Mouse (Mus musculus): ENCODE results near the gene Vkorc1l1. TPM values are rescaled to one million over a fixed set of nuclear protein-coding genes. Genes with fewer than 3 reads are reported as not detected.
"Not testable (repeated sequence)": the region's sequence is repeated elsewhere in the genome, so short reads cannot be mapped to it uniquely, and the experiment has no call there.

Vkorc1l1 gene
- polyA plus RNA-seq (2016; fragmentation: Nextera tagmentation; extraction: Ambion mirVana): 29.8 and 31.2 TPM in 2 replicates

DNA sequence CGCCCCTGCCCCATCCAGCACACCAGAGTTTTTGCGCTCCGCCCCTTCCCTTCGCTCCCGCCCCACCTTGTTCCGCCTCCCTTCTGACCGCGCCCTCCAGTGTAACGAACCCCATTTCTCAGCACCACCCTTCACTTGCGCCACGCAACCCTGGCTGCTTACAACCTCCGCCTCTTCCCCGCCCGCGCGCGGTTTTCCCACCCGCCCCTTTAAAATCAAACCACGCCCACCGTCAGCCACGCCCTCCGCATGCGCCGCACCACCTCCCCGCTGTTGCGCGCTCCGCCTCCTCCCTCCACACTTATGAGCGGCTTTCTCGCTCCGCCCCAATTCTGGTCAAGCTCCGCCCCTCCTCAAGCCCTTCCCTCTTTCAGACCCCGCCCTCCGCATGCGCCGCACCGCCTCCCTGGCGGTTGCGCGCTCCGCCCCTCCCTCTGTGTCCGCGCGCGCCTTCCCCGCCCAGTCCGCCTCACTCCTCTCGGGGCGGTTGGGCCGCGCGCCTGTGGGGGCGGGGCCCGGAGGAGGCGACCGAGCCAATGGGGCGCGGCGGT is at the start of gene Vkorc1l1:
Gene Vkorc1l1, plus strand, starts transcription at position 476 of the 551 bp plus-strand sequence.
- ATAC-seq: peak; percentile 95

GRCm38 (mm10) chr5:129895198-129896088 is 46.3 kb upstream of the Vkorc1l1 start, which contains the start of gene Zbed5:
Gene Zbed5, plus strand, starts transcription at chr5:129895723.
- no peak within 1 kb of the TSS for H3K27ac ChIP-seq
- no peaks in the 10 kb centered on the region for H3K36me3 ChIP-seq
- no peaks in the 10 kb centered on the region for H3K9me3 ChIP-seq (replicated peaks)
- no peaks in the 10 kb centered on the region; the same call in 1 of the 2 replicates for H3K27me3 ChIP-seq (replicated peaks)
- H3K9ac ChIP-seq: peak within 1 kb of the TSS; percentile 49
- 2% methylated on average over 44 of the region's 44 CpGs for WGBS (ENCODE audit: insufficient replicate concordance)
- peaks cover 15% of the 10 kb centered on the region for H3K4me1 ChIP-seq
- peak; percentile 99 for ATAC-seq
- H3K4me3 ChIP-seq: peak within 1 kb of the TSS; percentile 61
- peak within 1 kb of the TSS; percentile 83 for H3K4me2 ChIP-seq

More for the DNA sequence above, at the start of gene Vkorc1l1:
- H3K4me3 ChIP-seq: peak within 1 kb of the TSS; percentile 96
- H3K4me1 ChIP-seq: peaks cover 38% of the 10 kb centered on the region
- peak within 1 kb of the TSS; percentile 96 for H3K27ac ChIP-seq
- 1% methylated on average over 59 of the region's 59 CpGs for WGBS (ENCODE audit: insufficient replicate concordance)
- peak within 1 kb of the TSS; percentile 95 for H3K9ac ChIP-seq
- H3K27me3 ChIP-seq (replicated peaks): no peaks in the 10 kb centered on the region
- H3K4me2 ChIP-seq: peak within 1 kb of the TSS; percentile 83
- peaks cover 16% of the 10 kb centered on the region for H3K36me3 ChIP-seq
- no peaks in the 10 kb centered on the region for H3K9me3 ChIP-seq (replicated peaks)

DNA sequence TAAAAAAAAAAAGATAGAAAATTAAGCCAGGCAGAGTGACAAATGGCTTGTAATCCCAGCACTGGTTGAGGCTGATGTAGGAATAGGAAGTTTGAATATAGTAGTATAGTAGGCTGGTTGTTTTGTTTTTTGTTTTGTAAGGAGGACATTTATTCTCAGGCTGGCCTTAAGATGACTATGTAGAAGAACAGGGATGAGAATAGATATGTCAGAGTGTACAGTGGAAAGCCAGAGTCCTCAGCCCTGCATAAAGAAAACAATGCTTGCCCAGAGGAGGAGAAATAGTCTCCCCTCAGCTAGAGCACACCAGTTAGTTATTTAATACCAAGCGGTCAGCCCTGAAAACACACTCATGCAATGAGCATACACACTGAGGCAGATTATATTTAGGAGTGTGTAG is 43.3 kb upstream of the Vkorc1l1 start, which contains the start of gene Phkg1:
Gene Phkg1, minus strand, starts transcription at position 101 of the 400 bp plus-strand sequence.
- no peaks in the 10 kb centered on the region for H3K36me3 ChIP-seq
- H3K27me3 ChIP-seq (replicated peaks): no peaks in the 10 kb centered on the region; the same call in 1 of the 2 replicates
- H3K4me1 ChIP-seq: peaks cover 15% of the 10 kb centered on the region
- no peak within 1 kb of the TSS for H3K4me3 ChIP-seq
- no peak within 1 kb of the TSS for H3K4me2 ChIP-seq
- H3K9me3 ChIP-seq (replicated peaks): no peaks in the 10 kb centered on the region
- 85% methylated on average over 1 of the region's 1 CpGs for WGBS (ENCODE audit: insufficient replicate concordance)
- no peak for ATAC-seq
- no peak within 1 kb of the TSS for H3K9ac ChIP-seq
- no peak within 1 kb of the TSS for H3K27ac ChIP-seq

- WGBS (ENCODE audit: insufficient replicate concordance): 21% methylated on average over 4 of the region's 4 CpGs
- H3K9ac ChIP-seq: no peak overlapping the region
- peaks cover 21% of the 10 kb centered on the region for H3K4me1 ChIP-seq
- peak overlapping the region; percentile 95 for H3K4me2 ChIP-seq
- H3K27ac ChIP-seq: no peak overlapping the region
- ATAC-seq: no peak
- H3K9me3 ChIP-seq (replicated peaks): no peaks in the 10 kb centered on the region
- peaks cover 17% of the 10 kb centered on the region; the same call in 1 of the 2 replicates for H3K27me3 ChIP-seq (replicated peaks)
- no peaks in the 10 kb centered on the region for H3K36me3 ChIP-seq
- H3K4me3 ChIP-seq: peak overlapping the region; percentile 63
Measured at GRCm38 (mm10) chr5:129907775-129908174, 34.0 kb upstream of the Vkorc1l1 start.

DNA sequence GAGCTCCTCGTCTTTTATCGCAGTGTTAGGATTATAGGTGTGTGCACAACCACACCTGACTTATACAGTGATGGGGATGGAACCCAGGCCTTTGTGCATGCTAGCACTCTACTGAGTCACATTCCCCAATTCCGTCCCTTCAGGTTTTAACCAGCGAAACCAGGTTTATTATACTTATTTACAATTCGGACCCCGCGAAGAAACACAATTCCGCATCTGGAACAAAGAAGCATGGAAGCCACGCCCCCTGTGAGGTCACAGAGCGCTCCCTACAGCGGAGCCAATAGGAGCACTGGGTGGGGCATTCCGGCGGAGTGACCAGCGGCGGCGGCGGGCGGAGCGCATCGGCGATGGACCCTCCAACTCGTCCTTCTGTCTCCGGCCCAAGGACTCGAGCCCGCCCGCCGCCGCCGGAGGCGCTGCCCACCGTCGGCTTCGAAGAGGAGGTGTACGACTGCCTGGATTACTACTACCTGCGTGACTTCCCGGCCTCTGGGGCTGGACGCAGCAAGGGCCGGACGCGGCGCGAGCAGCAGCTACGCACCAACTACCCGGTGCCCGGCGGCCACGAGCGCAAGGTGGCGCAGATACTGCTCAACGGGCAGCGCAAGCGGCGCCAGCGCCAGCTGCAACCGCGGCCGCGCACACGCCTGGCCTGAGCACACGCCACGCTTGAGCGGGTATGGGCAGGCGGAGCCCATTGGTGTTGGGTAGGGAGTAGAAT is 33.4 kb upstream of the Vkorc1l1 start, which contains the start of gene Nupr1l:
Gene Nupr1l, plus strand, starts transcription at position 299 of the 724 bp plus-strand sequence.
- Histone ChIP-seq H3K4me2 (peak within 1 kb of the TSS; percentile 95), H3K9me3 (replicated peaks) (no peaks in the 10 kb centered on the region), H3K36me3 (no peaks in the 10 kb centered on the region), H3K9ac (peak within 1 kb of the TSS; percentile 73), H3K4me3 (peak within 1 kb of the TSS; percentile 63), H3K27ac (peak within 1 kb of the TSS; percentile 50), H3K4me1 (peaks cover 21% of the 10 kb centered on the region), H3K27me3 (replicated peaks) (peaks cover 17% of the 10 kb centered on the region; the same call in 1 of the 2 replicates)
- peak; percentile 94 for ATAC-seq
- WGBS (ENCODE audit: insufficient replicate concordance): under 1% methylated on average over 63 of the region's 63 CpGs

- H3K9ac ChIP-seq: peak overlapping the region; percentile 73; the same call in 1 of the 2 replicates
- ATAC-seq: no peak
- no peak overlapping the region for H3K27ac ChIP-seq
- H3K27me3 ChIP-seq (replicated peaks): peaks cover 17% of the 10 kb centered on the region; the same call in 1 of the 2 replicates
- H3K4me3 ChIP-seq: peak overlapping the region; percentile 63
- no peaks in the 10 kb centered on the region for H3K9me3 ChIP-seq (replicated peaks)
- 59% methylated on average over 9 of the region's 9 CpGs for WGBS (ENCODE audit: insufficient replicate concordance)
- peak overlapping the region; percentile 95 for H3K4me2 ChIP-seq
- H3K36me3 ChIP-seq: no peaks in the 10 kb centered on the region
- H3K4me1 ChIP-seq: peaks cover 21% of the 10 kb centered on the region
Measured at GRCm38 (mm10) chr5:129909147-129909546, 32.6 kb upstream of the Vkorc1l1 start.

GRCm38 (mm10) chr5:129909591-129909990 is 32.2 kb upstream of the Vkorc1l1 start:
- Histone ChIP-seq H3K27me3 (replicated peaks) (peaks cover 17% of the 10 kb centered on the region; the same call in 1 of the 2 replicates), H3K4me2 (peak overlapping the region; percentile 95), H3K27ac (no peak overlapping the region), H3K36me3 (no peaks in the 10 kb centered on the region), H3K9ac (no peak overlapping the region), H3K9me3 (replicated peaks) (no peaks in the 10 kb centered on the region), H3K4me1 (peaks cover 21% of the 10 kb centered on the region), H3K4me3 (peak overlapping the region; percentile 63; the same call in 1 of the 2 replicates)
- 61% methylated on average over 7 of the region's 7 CpGs for WGBS (ENCODE audit: insufficient replicate concordance)
- ATAC-seq: no peak

DNA sequence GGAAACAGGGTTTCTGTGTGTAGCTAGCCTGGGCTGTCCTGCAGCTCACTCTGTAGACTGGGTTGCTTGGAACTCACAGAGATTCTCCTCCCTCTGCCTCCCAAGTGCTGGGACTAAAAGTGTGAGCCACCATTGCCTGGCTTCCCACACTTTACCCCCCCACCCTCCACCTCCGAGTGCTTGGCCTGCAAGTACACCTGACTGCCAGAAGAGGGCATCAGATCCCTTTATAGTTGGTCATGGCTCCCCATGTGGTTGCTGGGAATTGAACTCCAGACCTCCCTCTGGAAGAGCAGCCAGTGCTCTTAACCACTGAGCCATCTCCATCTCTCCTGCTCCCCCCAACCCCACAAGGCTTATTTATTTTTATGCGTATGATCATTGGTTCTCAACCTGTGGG is 27.7 kb upstream of the Vkorc1l1 start:
- no peak overlapping the region for H3K4me3 ChIP-seq
- H3K4me1 ChIP-seq: peaks cover 20% of the 10 kb centered on the region
- H3K4me2 ChIP-seq: no peak overlapping the region
- H3K27me3 ChIP-seq (replicated peaks): peaks cover 17% of the 10 kb centered on the region; the same call in 1 of the 2 replicates
- no peaks in the 10 kb centered on the region for H3K36me3 ChIP-seq
- H3K9ac ChIP-seq: no peak overlapping the region
- H3K27ac ChIP-seq: no peak overlapping the region
- 26% methylated on average over 2 of the region's 2 CpGs for WGBS (ENCODE audit: insufficient replicate concordance)
- no peaks in the 10 kb centered on the region for H3K9me3 ChIP-seq (replicated peaks)
- ATAC-seq: peak; percentile 46; the same call in 1 of the 2 replicates

- WGBS (ENCODE audit: insufficient replicate concordance): 71% methylated on average over 11 of the region's 11 CpGs
- H3K4me3 ChIP-seq; H3K4me2 ChIP-seq; H3K27me3 ChIP-seq (replicated peaks); H3K36me3 ChIP-seq; H3K27ac ChIP-seq; H3K9me3 ChIP-seq (replicated peaks); ATAC-seq; H3K9ac ChIP-seq: not testable (repeated sequence)
- H3K4me1 ChIP-seq: peaks cover 13% of the 10 kb centered on the region
Measured at GRCm38 (mm10) chr5:129915491-129915890, 26.3 kb upstream of the Vkorc1l1 start.

DNA sequence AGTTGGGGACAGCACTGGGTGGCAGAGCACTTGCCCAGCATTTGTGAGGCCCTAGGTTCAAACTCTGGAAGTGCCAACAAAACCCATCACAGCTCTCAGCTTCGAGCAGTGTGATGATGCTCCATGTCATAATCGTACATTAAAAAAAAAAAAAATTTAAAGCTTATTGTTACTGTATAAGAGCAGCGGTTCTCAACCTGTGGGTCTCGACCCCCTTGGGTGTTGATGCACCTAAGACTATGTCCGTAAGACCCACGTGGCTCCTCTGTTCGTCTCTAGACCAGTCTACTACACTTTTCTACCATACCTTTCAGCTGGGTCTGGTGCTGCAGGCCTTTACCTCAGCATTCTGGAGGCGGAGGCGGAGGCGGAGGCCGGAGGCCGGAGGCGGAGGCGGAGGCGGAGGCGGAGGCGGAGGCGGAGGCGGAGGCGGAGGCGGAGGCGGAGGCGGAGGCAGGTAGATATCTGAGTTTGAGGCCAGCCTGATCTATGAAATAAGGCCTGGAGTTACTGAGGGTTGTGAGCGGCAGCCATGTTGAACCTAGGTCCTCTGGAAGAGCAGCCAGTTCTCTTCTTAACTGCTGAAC is 23.6 kb upstream of the Vkorc1l1 start:
- peak; percentile 56 for ATAC-seq
- Histone ChIP-seq H3K4me2 (no peak overlapping the region), H3K4me3 (no peak overlapping the region), H3K9ac (no peak overlapping the region), H3K9me3 (replicated peaks) (no peaks in the 10 kb centered on the region), H3K27me3 (replicated peaks) (no peaks in the 10 kb centered on the region), H3K27ac (no peak overlapping the region), H3K4me1 (peaks cover 13% of the 10 kb centered on the region), H3K36me3 (no peaks in the 10 kb centered on the region)
- 76% methylated on average over 24 of the region's 24 CpGs for WGBS (ENCODE audit: insufficient replicate concordance)

DNA sequence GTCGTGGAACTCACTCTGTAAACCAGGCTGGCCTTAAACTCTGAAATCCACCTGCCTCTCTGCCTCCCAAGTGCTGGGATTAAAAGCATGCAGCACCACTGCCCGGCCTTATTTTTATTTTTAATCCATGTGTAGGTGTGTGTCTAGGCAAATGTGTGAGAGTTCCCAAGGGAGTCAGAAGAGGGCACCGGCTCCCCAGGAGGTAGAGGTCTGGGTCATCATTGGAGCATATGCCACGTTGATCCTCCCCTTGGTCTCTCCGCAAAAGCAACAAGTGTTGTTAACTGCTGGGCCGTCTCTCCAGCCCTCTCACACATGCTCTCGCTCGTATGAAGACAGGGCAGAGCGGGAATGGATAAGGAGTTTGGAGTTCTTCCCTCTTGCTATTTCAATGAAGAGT is 23.0 kb upstream of the Vkorc1l1 start:
- peaks cover 13% of the 10 kb centered on the region for H3K4me1 ChIP-seq
- H3K36me3 ChIP-seq: no peaks in the 10 kb centered on the region
- WGBS (ENCODE audit: insufficient replicate concordance): 72% methylated on average over 9 of the region's 9 CpGs
- no peak overlapping the region for H3K27ac ChIP-seq
- no peak overlapping the region for H3K4me2 ChIP-seq
- H3K9me3 ChIP-seq (replicated peaks): no peaks in the 10 kb centered on the region
- H3K27me3 ChIP-seq (replicated peaks): no peaks in the 10 kb centered on the region
- peak; percentile 51; the same call in 1 of the 2 replicates for ATAC-seq
- no peak overlapping the region for H3K4me3 ChIP-seq
- H3K9ac ChIP-seq: no peak overlapping the region

Data from liver, embryonic 12.5 days (tissue).